ENCODE assay signal across 9 mouse cellular contexts in genomic region chr13:74192613-74193012, GRCm38 (mm10). TPM values are rescaled to one million over a fixed set of nuclear protein-coding genes. Genes with fewer than 3 reads are reported as not detected.
DNase-seq lines count a peak whose midpoint lies in the region; ATAC-seq and TF ChIP-seq lines count a peak whose summit lies in the region.
"Had no signal": no experiment of that assay in that cellular context is flagged by ENCODE, and none has a peak within 500 bp of the region (broad histone marks: within the 10 kb centered on the region; RNA-seq: fewer than 3 reads in every experiment).

No protein-coding gene starts in this region.

- no peak overlapping the region for H3K9ac ChIP-seq in intestine, embryonic 16.5 days (ENCODE audit: low read depth, low read length)
- no peak overlapping the region for H3K9ac ChIP-seq in intestine, embryonic 15.5 days
- no peak overlapping the region for H3K9ac ChIP-seq in ES-Bruce4 (ENCODE audit: low read depth, poor library complexity, severe bottlenecking)
- H3K9ac ChIP-seq in embryonic facial prominence, embryonic 14.5 days (ENCODE audit: low read depth, low read length), result no peak overlapping the region

- peak; percentile 40 for DNase-seq in A20 (ENCODE audit: low read depth, low spot score)
- DNase-seq in embryonic facial prominence, embryonic 14.5 days (ENCODE audit: low spot score), result peak; percentile 53
- DNase-seq in right cerebral cortex, postnatal 36 days (ENCODE audit: low spot score in 2 of 2), result no peak
- DNase-seq in testis, postnatal 14 days (ENCODE audit: low spot score), result no peak
- DNase-seq in spleen, postnatal 10 days (ENCODE audit: low spot score in 2 of 2), result no peak
- DNase-seq: spleen, adult 18-20 months had no signal

- no peak overlapping the region for H3K4me3 ChIP-seq in intestine, embryonic 16.5 days (ENCODE audit: low read length)
- no peak overlapping the region for H3K4me3 ChIP-seq in intestine, embryonic 15.5 days (replicated peaks)
- no peak overlapping the region for H3K4me3 ChIP-seq in ES-Bruce4 (ENCODE audit: low read depth, low read length)
- H3K4me3 ChIP-seq in embryonic facial prominence, embryonic 14.5 days (ENCODE audit: low read depth, low read length), result no peak overlapping the region

- H3K9me3 ChIP-seq in intestine, embryonic 16.5 days (ENCODE audit: control insufficient read depth, low read length), result no peaks in the 10 kb centered on the region
- no peaks in the 10 kb centered on the region for H3K9me3 ChIP-seq in intestine, embryonic 15.5 days
- no peaks in the 10 kb centered on the region; the same call in 1 of the 2 replicates for H3K9me3 ChIP-seq in ES-Bruce4 (replicated peaks; ENCODE audit: control insufficient read depth, insufficient read depth, low read length, poor library complexity, severe bottlenecking)
- no peaks in the 10 kb centered on the region for H3K9me3 ChIP-seq in embryonic facial prominence, embryonic 14.5 days (ENCODE audit: control insufficient read depth, low read length)

- no peak overlapping the region for H3K4me2 ChIP-seq in intestine, embryonic 16.5 days (ENCODE audit: low read depth, low read length)
- H3K4me2 ChIP-seq in intestine, embryonic 15.5 days (replicated peaks), result no peak overlapping the region
- no peak overlapping the region for H3K4me2 ChIP-seq in embryonic facial prominence, embryonic 14.5 days (ENCODE audit: low read depth, low read length)

- no peak for TF ChIP-seq EP300 in ES-Bruce4 (IDR thresholded peaks at IDR 0.05; ENCODE audit: insufficient read depth, low read depth, low read length)

- no peaks in the 10 kb centered on the region for H3K4me1 ChIP-seq in intestine, embryonic 16.5 days (ENCODE audit: control insufficient read depth, insufficient read depth, low read length)
- H3K4me1 ChIP-seq in intestine, embryonic 15.5 days (replicated peaks), result no peaks in the 10 kb centered on the region
- H3K4me1 ChIP-seq in ES-Bruce4 (ENCODE audit: control insufficient read depth, insufficient read depth, low read length), result no peaks in the 10 kb centered on the region
- no peaks in the 10 kb centered on the region for H3K4me1 ChIP-seq in embryonic facial prominence, embryonic 14.5 days (ENCODE audit: control insufficient read depth, insufficient read depth, low read length)

- ATAC-seq in intestine, embryonic 16.5 days, result 0 out of 2 replicates have a peak, but pooled peaks have one; percentile 40
- no peak for ATAC-seq in intestine, embryonic 15.5 days
- ATAC-seq in embryonic facial prominence, embryonic 14.5 days (ENCODE audit: low read depth), result no peak

- H3K27me3 ChIP-seq in intestine, embryonic 16.5 days (replicated peaks; ENCODE audit: control insufficient read depth, insufficient read depth, low read length), result no peaks in the 10 kb centered on the region
- no peaks in the 10 kb centered on the region for H3K27me3 ChIP-seq in intestine, embryonic 15.5 days (replicated peaks)
- H3K27me3 ChIP-seq in ES-Bruce4 (ENCODE audit: control insufficient read depth, insufficient read depth, low read length, poor library complexity, severe bottlenecking), result no peaks in the 10 kb centered on the region
- no peaks in the 10 kb centered on the region for H3K27me3 ChIP-seq in embryonic facial prominence, embryonic 14.5 days (replicated peaks; ENCODE audit: control insufficient read depth, insufficient read depth, low read length)

- H3K27ac ChIP-seq in intestine, embryonic 16.5 days (ENCODE audit: low read length), result no peak overlapping the region
- H3K27ac ChIP-seq in intestine, embryonic 15.5 days, result no peak overlapping the region
- no peak overlapping the region for H3K27ac ChIP-seq in ES-Bruce4 (ENCODE audit: insufficient read depth, low read length)
- H3K27ac ChIP-seq in embryonic facial prominence, embryonic 14.5 days (replicated peaks; ENCODE audit: low read depth, low read length), result no peak overlapping the region

- peak; percentile 19 for TF ChIP-seq CTCF in ES-Bruce4 (IDR thresholded peaks at IDR 0.05; ENCODE audit: low read depth, low read length)

- H3K36me3 ChIP-seq in intestine, embryonic 16.5 days (ENCODE audit: control insufficient read depth, insufficient read depth, low read length), result peaks cover 20% of the 10 kb centered on the region
- H3K36me3 ChIP-seq in intestine, embryonic 15.5 days, result 0 out of 2 replicates have a peak, but pooled peaks cover 19% of the 10 kb centered on the region
- peaks cover 4% of the 10 kb centered on the region for H3K36me3 ChIP-seq in ES-Bruce4 (ENCODE audit: control insufficient read depth, insufficient read depth, low read length, poor library complexity, severe bottlenecking)
- peaks cover 74% of the 10 kb centered on the region for H3K36me3 ChIP-seq in embryonic facial prominence, embryonic 14.5 days (ENCODE audit: control insufficient read depth, insufficient read depth, low read length)

- no peak for TF ChIP-seq POLR2A in ES-Bruce4 (IDR thresholded peaks at IDR 0.05; ENCODE audit: insufficient read depth, low read length)

- WGBS in intestine, embryonic 16.5 days, result 80% methylated on average over 6 of the region's 6 CpGs
- 78% methylated on average over 6 of the region's 6 CpGs for WGBS in intestine, embryonic 15.5 days
- WGBS in embryonic facial prominence, embryonic 14.5 days, result 82% methylated on average over 6 of the region's 6 CpGs

RNA-seq across cellular contexts. Expression of gene Exoc3, which starts 15.9 kb away (rescaled TPM):
- 58.8 and 66.4 TPM in 2 replicates for polyA plus RNA-seq in intestine, embryonic 16.5 days (2015; fragmentation: Nextera tagmentation; extraction: Ambion mirVana)
- polyA plus RNA-seq in intestine, embryonic 15.5 days (2015; fragmentation: Nextera tagmentation; extraction: Ambion mirVana), result 60.9 and 65.6 TPM in 2 replicates
- polyA plus RNA-seq in ES-Bruce4 (2011; ENCODE audit: insufficient read depth, insufficient read length, low read depth, missing spikeins), result 48.9 and 55.8 TPM in 2 replicates
- polyA plus RNA-seq in embryonic facial prominence, embryonic 14.5 days (2014; fragmentation: Nextera tagmentation; extraction: Ambion mirVana), result 82.3 and 85.0 TPM in 2 replicates

Comparison
In these comparisons a context has a peak if more than half of its experiments do, and no peak if none do; other contexts are left out.
1. DNase-seq: peak in A20 (single experiment) and embryonic facial prominence, embryonic 14.5 days (single experiment); none in right cerebral cortex, postnatal 36 days (0 of 2), testis, postnatal 14 days (single experiment) and spleen, postnatal 10 days (0 of 2).